Mouse (Mus musculus): ENCODE measurements around the gene Nav2. TPM values are rescaled to one million over a fixed set of nuclear protein-coding genes. Genes with fewer than 3 reads are reported as not detected.

The Nav2 gene
- polyA plus RNA-seq, 1 experiment from 2014 or later, result 2.2 TPM

DNA sequence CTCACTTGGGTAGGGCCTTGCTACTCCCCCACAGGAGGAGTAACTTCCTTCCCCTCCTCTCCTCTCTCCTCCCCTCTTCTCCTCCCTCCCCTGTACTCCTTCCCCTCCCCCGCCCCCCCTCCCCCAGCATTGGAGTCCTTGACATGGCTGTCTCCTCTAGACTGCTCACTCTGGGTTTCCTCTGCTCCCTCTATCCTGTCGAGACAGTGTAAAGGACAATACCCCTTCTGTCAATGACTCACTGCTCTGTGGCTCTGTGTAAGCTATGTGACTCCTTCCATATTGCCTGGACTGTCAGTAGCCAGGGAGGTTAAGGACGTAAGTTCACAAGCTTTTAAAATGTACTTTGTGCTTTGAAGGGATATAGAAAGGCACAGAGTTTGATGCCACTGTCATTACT lies 460.5 kb downstream of the Nav2 start:
- Histone ChIP-seq H3K9me3 (replicated peaks) (no peaks in the 10 kb centered on the region), H3K4me1 (replicated peaks) (no peaks in the 10 kb centered on the region), H3K4me2 (no peak overlapping the region), H3K4me3 (replicated peaks) (no peak overlapping the region), H3K27ac (replicated peaks) (no peak overlapping the region), H3K27me3 (no peaks in the 10 kb centered on the region; the same call in 1 of the 2 replicates), H3K36me3 (replicated peaks) (no peaks in the 10 kb centered on the region), H3K9ac (no peak overlapping the region)
- 54% methylated on average over 3 of the region's 3 CpGs for WGBS (ENCODE audit: insufficient replicate concordance)
- no peak for ATAC-seq (ENCODE audit: insufficient read depth)

- Histone ChIP-seq H3K4me3 (replicated peaks) (no peak overlapping the region), H3K36me3 (replicated peaks) (no peaks in the 10 kb centered on the region), H3K9me3 (replicated peaks) (no peaks in the 10 kb centered on the region), H3K27me3 (no peaks in the 10 kb centered on the region; the same call in 1 of the 2 replicates), H3K4me2 (no peak overlapping the region), H3K4me1 (replicated peaks) (no peaks in the 10 kb centered on the region), H3K9ac (no peak overlapping the region), H3K27ac (replicated peaks) (no peak overlapping the region)
- ATAC-seq (ENCODE audit: insufficient read depth), result no peak
- 58% methylated on average over 10 of the region's 10 CpGs for WGBS (ENCODE audit: insufficient replicate concordance)
These were observed 461.4 kb downstream of the Nav2 start for GRCm38 (mm10) chr7:49369809-49370473.

DNA sequence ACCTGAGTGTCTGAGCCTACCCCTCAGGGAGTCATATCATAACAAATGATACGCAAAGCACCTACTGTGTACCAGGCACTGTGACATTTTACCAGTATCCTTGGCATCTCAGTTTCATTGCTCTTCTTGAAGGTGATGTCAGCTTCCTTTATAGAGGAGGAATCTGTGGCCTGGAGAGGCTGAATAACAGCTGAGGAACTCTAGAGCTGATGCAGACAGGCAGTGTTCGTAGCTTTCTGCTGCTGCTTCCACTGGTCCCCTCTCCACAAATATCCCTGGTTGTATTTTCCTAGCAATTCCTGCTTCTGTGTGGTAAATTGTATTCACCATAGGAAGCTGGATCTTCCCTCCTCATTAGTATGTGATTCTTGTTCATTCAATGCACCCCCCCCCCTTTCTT lies 462.8 kb downstream of the Nav2 start:
- Histone ChIP-seq H3K4me1 (replicated peaks) (no peaks in the 10 kb centered on the region; the same call in 1 of the 2 replicates), H3K36me3 (replicated peaks) (no peaks in the 10 kb centered on the region), H3K9ac (no peak overlapping the region), H3K9me3 (replicated peaks) (no peaks in the 10 kb centered on the region), H3K27ac (replicated peaks) (no peak overlapping the region), H3K27me3 (no peaks in the 10 kb centered on the region; the same call in 1 of the 2 replicates), H3K4me2 (no peak overlapping the region), H3K4me3 (replicated peaks) (no peak overlapping the region)
- no peak for ATAC-seq (ENCODE audit: insufficient read depth)
- 53% methylated on average over 2 of the region's 2 CpGs for WGBS (ENCODE audit: insufficient replicate concordance)

DNA sequence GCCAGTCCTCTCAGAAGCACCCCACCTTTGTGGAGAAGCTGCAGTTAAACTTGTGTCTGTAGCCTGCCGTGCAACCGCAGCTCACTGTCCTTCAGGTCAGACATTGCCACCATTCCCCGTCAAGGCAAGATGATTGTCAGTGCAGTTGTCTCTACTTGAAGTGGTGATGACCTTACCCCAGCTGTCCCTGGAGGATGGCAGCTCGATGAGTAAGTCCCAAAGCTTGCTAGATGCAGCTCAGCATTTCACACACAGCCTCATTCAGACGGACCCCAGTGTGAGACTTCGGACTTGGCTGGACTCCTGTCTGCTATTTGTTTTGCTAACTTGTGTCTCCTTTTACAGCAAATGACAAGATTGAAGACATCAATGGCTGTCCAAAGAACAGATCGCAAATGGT lies 463.5 kb downstream of the Nav2 start:
- Histone ChIP-seq H3K36me3 (replicated peaks) (no peaks in the 10 kb centered on the region), H3K9ac (no peak overlapping the region; the same call in 1 of the 2 replicates), H3K4me1 (replicated peaks) (no peaks in the 10 kb centered on the region; the same call in 1 of the 2 replicates), H3K27me3 (no peaks in the 10 kb centered on the region; the same call in 1 of the 2 replicates), H3K27ac (replicated peaks) (no peak overlapping the region), H3K9me3 (replicated peaks) (no peaks in the 10 kb centered on the region), H3K4me2 (no peak overlapping the region), H3K4me3 (replicated peaks) (no peak overlapping the region)
- 60% methylated on average over 7 of the region's 7 CpGs for WGBS (ENCODE audit: insufficient replicate concordance)
- ATAC-seq (ENCODE audit: insufficient read depth), result no peak

DNA sequence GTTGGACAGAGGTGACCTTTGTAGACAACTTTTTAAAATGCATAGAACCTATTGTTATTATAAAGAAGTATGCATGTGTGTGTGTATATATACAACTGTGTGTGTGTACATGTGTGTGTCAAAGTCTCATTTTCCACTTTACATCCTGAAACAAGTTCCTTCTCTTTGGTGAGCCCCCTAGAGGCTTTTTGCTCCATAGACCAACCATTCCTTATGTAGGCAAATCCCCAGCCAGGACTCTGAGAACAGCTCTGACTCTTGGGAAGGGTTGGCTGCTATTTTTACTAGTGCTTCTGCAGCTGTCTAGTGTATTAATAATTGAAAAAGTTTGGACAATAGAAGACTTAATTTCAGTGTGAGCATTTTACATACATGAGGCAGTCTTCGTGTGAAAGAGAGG lies 464.7 kb downstream of the Nav2 start:
- Histone ChIP-seq H3K4me1 (replicated peaks) (no peaks in the 10 kb centered on the region; the same call in 1 of the 2 replicates), H3K4me3 (replicated peaks) (no peak overlapping the region), H3K27me3 (no peaks in the 10 kb centered on the region; the same call in 1 of the 2 replicates), H3K27ac (replicated peaks) (no peak overlapping the region), H3K4me2 (no peak overlapping the region), H3K9ac (no peak overlapping the region), H3K9me3 (replicated peaks) (no peaks in the 10 kb centered on the region), H3K36me3 (replicated peaks) (no peaks in the 10 kb centered on the region)
- WGBS (ENCODE audit: insufficient replicate concordance), result 63% methylated on average over 1 of the region's 1 CpGs
- no peak for ATAC-seq (ENCODE audit: insufficient read depth)

- Histone ChIP-seq H3K27ac (replicated peaks) (no peak overlapping the region), H3K4me1 (replicated peaks) (no peaks in the 10 kb centered on the region; the same call in 1 of the 2 replicates), H3K4me2 (no peak overlapping the region), H3K4me3 (replicated peaks) (no peak overlapping the region), H3K9me3 (replicated peaks) (no peaks in the 10 kb centered on the region), H3K36me3 (replicated peaks) (no peaks in the 10 kb centered on the region), H3K9ac (no peak overlapping the region), H3K27me3 (no peaks in the 10 kb centered on the region; the same call in 1 of the 2 replicates)
- WGBS (ENCODE audit: insufficient replicate concordance), result 64% methylated on average over 3 of the region's 3 CpGs
- ATAC-seq (ENCODE audit: insufficient read depth), result no peak
These were observed 465.1 kb downstream of the Nav2 start for GRCm38 (mm10) chr7:49373661-49374060.

GRCm38 (mm10) chr7:49375499-49375974 lies 467.0 kb downstream of the Nav2 start:
- Histone ChIP-seq H3K4me2 (no peak overlapping the region), H3K36me3 (replicated peaks) (no peaks in the 10 kb centered on the region), H3K9ac (no peak overlapping the region), H3K4me1 (replicated peaks) (no peaks in the 10 kb centered on the region; the same call in 1 of the 2 replicates), H3K27me3 (no peaks in the 10 kb centered on the region; the same call in 1 of the 2 replicates), H3K4me3 (replicated peaks) (no peak overlapping the region), H3K27ac (replicated peaks) (no peak overlapping the region), H3K9me3 (replicated peaks) (no peaks in the 10 kb centered on the region)
- 46% methylated on average over 9 of the region's 9 CpGs for WGBS (ENCODE audit: insufficient replicate concordance)
- no peak for ATAC-seq (ENCODE audit: insufficient read depth)

DNA sequence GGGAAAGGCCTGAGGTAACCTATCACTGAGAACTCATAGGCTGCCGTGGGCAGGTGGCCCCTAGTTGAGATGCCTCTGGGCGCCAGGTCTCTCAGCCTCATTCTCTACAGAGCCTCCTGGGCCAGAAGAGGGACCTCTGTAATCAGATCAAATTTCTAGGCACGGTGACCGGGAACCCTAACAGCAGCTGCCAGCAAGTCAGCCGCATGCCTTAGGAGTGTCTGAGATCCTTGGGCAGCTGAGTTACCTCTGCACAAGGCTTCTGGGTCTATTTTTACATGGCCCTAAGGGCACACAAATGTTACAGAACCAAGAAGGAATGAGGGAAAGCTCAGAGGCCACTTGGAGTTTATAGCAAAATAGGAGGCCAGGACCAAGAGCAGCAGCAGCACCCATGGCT lies 470.1 kb downstream of the Nav2 start:
- Histone ChIP-seq H3K4me3 (replicated peaks) (no peak overlapping the region), H3K27me3 (no peaks in the 10 kb centered on the region), H3K4me1 (replicated peaks) (no peaks in the 10 kb centered on the region; the same call in 1 of the 2 replicates), H3K36me3 (replicated peaks) (no peaks in the 10 kb centered on the region), H3K9me3 (replicated peaks) (no peaks in the 10 kb centered on the region), H3K4me2 (no peak overlapping the region), H3K9ac (no peak overlapping the region), H3K27ac (replicated peaks) (no peak overlapping the region)
- 55% methylated on average over 5 of the region's 5 CpGs for WGBS (ENCODE audit: insufficient replicate concordance)
- no peak for ATAC-seq (ENCODE audit: insufficient read depth)

- Histone ChIP-seq H3K4me1 (replicated peaks) (no peaks in the 10 kb centered on the region), H3K36me3 (replicated peaks) (no peaks in the 10 kb centered on the region), H3K27me3 (no peaks in the 10 kb centered on the region), H3K9me3 (replicated peaks) (no peaks in the 10 kb centered on the region), H3K4me2 (no peak overlapping the region), H3K27ac (replicated peaks) (no peak overlapping the region), H3K4me3 (replicated peaks) (no peak overlapping the region), H3K9ac (no peak overlapping the region)
- WGBS (ENCODE audit: insufficient replicate concordance), result 67% methylated on average over 9 of the region's 9 CpGs
- ATAC-seq (ENCODE audit: insufficient read depth), result no peak
These were observed 472.4 kb downstream of the Nav2 start for GRCm38 (mm10) chr7:49380940-49381339.

DNA sequence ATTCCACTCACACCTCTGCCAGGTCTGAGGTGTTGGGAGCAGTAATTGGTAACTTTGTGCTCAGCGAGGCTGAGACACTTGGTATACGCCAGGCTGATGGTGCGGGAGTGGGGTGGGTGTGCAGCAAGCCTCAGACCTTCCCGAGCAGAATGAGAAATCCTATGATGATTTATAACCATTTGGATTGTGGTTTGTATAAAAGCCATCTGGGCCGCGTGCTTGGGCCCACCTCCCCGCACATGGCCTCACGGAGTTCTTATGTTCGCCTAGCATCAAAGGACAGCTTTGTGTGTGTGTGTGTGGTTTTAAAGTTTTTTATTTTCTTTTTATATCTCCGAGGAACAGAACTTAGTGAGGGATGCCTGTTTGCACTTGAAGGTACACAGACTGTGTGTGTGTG lies 474.4 kb downstream of the Nav2 start:
- Histone ChIP-seq H3K9ac (no peak overlapping the region), H3K4me2 (no peak overlapping the region), H3K27me3 (no peaks in the 10 kb centered on the region), H3K27ac (replicated peaks) (no peak overlapping the region), H3K9me3 (replicated peaks) (no peaks in the 10 kb centered on the region), H3K4me1 (replicated peaks) (no peaks in the 10 kb centered on the region), H3K4me3 (replicated peaks) (no peak overlapping the region), H3K36me3 (replicated peaks) (no peaks in the 10 kb centered on the region)
- WGBS (ENCODE audit: insufficient replicate concordance), result 65% methylated on average over 10 of the region's 10 CpGs
- no peak for ATAC-seq (ENCODE audit: insufficient read depth)

DNA sequence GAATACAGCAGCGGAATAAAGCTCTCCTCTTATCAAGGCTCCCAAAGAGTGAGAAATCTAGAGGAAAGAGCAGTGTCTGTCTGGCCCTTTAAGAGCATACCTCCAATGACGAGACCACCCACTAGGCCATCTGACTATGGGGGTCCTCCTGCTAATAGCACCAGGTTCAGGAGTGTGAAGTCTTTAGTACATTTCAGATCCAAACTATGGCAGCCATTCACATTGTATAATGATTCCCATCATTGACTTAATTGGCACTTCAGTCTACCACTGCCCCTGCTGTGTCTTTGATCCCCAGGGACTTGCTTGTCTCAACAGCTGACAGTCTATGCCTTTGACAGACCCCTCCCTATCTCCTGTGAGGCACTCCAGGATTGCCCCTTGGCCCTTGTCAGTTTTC lies 479.6 kb downstream of the Nav2 start:
- H3K36me3 ChIP-seq (replicated peaks), result no peaks in the 10 kb centered on the region
- no peak overlapping the region for H3K9ac ChIP-seq
- no peak for ATAC-seq (ENCODE audit: insufficient read depth)
- no peak overlapping the region for H3K27ac ChIP-seq (replicated peaks)
- WGBS (ENCODE audit: insufficient replicate concordance), result 56% methylated on average over 2 of the region's 2 CpGs
- H3K4me1 ChIP-seq (replicated peaks), result no peaks in the 10 kb centered on the region
- no peak overlapping the region for H3K4me2 ChIP-seq
- H3K27me3 ChIP-seq, result no peaks in the 10 kb centered on the region
- H3K4me3 ChIP-seq (replicated peaks), result no peak overlapping the region
- no peaks in the 10 kb centered on the region for H3K9me3 ChIP-seq (replicated peaks)

DNA sequence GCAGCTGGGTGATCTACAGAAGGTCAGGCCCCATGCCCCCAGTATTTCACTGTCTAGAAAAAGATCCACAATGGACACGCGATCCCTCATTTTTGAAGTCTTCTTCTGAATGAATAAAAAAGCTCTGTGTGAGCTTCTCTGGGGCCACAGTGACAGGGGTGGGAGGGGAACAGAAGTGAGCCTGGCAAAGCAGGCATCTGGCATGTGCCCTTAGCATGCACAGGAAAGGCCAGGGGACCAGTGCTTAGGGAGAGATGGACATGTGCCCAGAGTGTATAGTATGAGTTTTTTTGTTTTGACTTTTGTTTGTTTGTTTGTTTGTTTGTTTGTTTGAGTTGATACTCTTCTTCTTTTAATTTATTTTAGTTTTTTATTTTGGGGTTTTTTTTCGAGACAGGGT lies 481.8 kb downstream of the Nav2 start:
- H3K9ac ChIP-seq, result no peak overlapping the region
- H3K27ac ChIP-seq (replicated peaks), result no peak overlapping the region
- H3K9me3 ChIP-seq (replicated peaks), result no peaks in the 10 kb centered on the region
- H3K36me3 ChIP-seq (replicated peaks), result no peaks in the 10 kb centered on the region
- H3K4me2 ChIP-seq, result no peak overlapping the region
- no peaks in the 10 kb centered on the region for H3K27me3 ChIP-seq
- 54% methylated on average over 3 of the region's 3 CpGs for WGBS (ENCODE audit: insufficient replicate concordance)
- ATAC-seq (ENCODE audit: insufficient read depth), result no peak
- H3K4me1 ChIP-seq (replicated peaks), result no peaks in the 10 kb centered on the region
- H3K4me3 ChIP-seq (replicated peaks), result no peak overlapping the region
